Comparison of ENCODE assay signal across 13 mouse cellular contexts in the genomic region with DNA sequence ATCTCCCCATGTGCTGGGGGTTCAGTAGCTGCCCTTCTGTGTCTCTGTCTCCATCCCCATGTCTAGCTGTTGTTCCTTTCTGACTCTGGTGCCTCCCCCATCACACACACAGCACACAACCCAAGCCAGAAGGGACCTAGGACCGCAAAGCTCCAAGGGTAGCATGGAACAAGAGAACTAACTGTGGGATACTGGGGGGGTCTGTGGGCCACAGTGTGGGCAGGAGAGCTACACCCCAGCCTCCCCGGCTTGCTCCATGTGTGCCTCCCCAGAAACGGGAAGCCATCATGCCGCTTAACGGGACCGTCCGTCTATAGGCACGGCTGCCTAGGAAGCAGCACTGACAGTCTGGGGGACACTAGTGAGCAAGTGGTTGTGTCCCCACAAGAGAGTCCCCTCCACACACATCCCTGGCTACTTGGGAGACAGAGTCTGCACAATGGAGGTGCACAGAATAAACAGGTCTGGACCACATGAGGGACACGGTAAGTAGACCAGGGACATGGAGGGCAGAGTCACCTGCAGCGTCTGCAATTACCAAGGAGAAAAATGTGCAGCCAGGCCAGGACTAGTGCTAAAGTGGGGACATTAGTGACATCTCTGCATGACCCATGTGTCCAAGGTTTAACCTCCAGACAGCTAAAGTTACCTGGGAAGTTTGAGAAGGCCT. TPM values are rescaled to one million over a fixed set of nuclear protein-coding genes. Genes with fewer than 3 reads are reported as not detected.
DNase-seq lines count a peak whose midpoint lies in the region; ATAC-seq and TF ChIP-seq lines count a peak whose summit lies in the region.
"Had no signal": no experiment of that assay in that cellular context is flagged by ENCODE, and none has a peak within 500 bp of the region (broad histone marks: within the 10 kb centered on the region; RNA-seq: fewer than 3 reads in every experiment).

No protein-coding gene starts in this region.

- peak overlapping the region; percentile 85 for H3K27ac ChIP-seq in forebrain, postnatal 0 days (ENCODE audit: low read depth, low read length)
- H3K27ac ChIP-seq in midbrain, postnatal 0 days (ENCODE audit: low read depth, low read length) = peak overlapping the region; percentile 87
- no peak overlapping the region for H3K27ac ChIP-seq in lung, postnatal 0 days (ENCODE audit: low read length)
- H3K27ac ChIP-seq: liver, embryonic 13.5 days had no signal

- H3K36me3 ChIP-seq in forebrain, postnatal 0 days (ENCODE audit: insufficient read depth) = peaks cover 44% of the 10 kb centered on the region
- H3K36me3 ChIP-seq in midbrain, postnatal 0 days (ENCODE audit: insufficient read depth, low read length) = peaks cover 51% of the 10 kb centered on the region
- no peaks in the 10 kb centered on the region for H3K36me3 ChIP-seq in lung, postnatal 0 days (ENCODE audit: insufficient read depth, low read length)
- H3K36me3 ChIP-seq: liver, embryonic 13.5 days had no signal

- no peak for ATAC-seq in frontal cortex, adult (ENCODE audit: low TSS enrichment)
- ATAC-seq in forebrain, postnatal 0 days = no peak
- ATAC-seq in midbrain, postnatal 0 days (ENCODE audit: low FRiP score) = no peak
- no peak for ATAC-seq in lung, postnatal 0 days

- no peak for TF ChIP-seq CTCF in forebrain, postnatal 0 days (IDR thresholded peaks at IDR 0.05; ENCODE audit: low read depth)
- no peak for TF ChIP-seq CTCF in midbrain, postnatal 0 days (IDR thresholded peaks at IDR 0.05)
- no peak for TF ChIP-seq CTCF in lung, postnatal 0 days (IDR thresholded peaks at IDR 0.05)

- no peak for TF ChIP-seq EP300 in lung, postnatal 0 days (IDR thresholded peaks at IDR 0.05)

- H3K9me3 ChIP-seq in forebrain, postnatal 0 days (ENCODE audit: low read length) = no peaks in the 10 kb centered on the region
- H3K9me3 ChIP-seq in midbrain, postnatal 0 days (ENCODE audit: low read length) = no peaks in the 10 kb centered on the region
- no peaks in the 10 kb centered on the region for H3K9me3 ChIP-seq in lung, postnatal 0 days (ENCODE audit: low read length)
- H3K9me3 ChIP-seq: liver, embryonic 13.5 days had no signal

- WGBS in forebrain, postnatal 0 days = 69% methylated on average over 10 of the region's 10 CpGs
- WGBS in midbrain, postnatal 0 days = 81% methylated on average over 10 of the region's 10 CpGs
- 83% methylated on average over 10 of the region's 10 CpGs for WGBS in lung, postnatal 0 days

- peak; percentile 12 to 21 for DNase-seq in frontal cortex, postnatal 14 days (ENCODE audit: low spot score in 2 of 2)
- peak; percentile 13 for DNase-seq in right cerebral cortex, adult 18-20 months
- no peak for DNase-seq in right cerebral cortex, postnatal 14 days
- no peak for DNase-seq in forebrain, postnatal 0 days
- DNase-seq in midbrain, postnatal 0 days (ENCODE audit: low spot score) = no peak
- no peak for DNase-seq in thymus, postnatal 14 days
- DNase-seq in lung, postnatal 0 days (ENCODE audit: low spot score) = no peak
- DNase-seq: adrenal gland, adult 2 months; B cell, adult 2 months; liver, embryonic 13.5 days; thymus, postnatal 36 days had no signal

- no peak overlapping the region for H3K4me2 ChIP-seq in forebrain, postnatal 0 days (ENCODE audit: low read depth)
- H3K4me2 ChIP-seq in midbrain, postnatal 0 days (ENCODE audit: low read depth, low read length, poor library complexity, severe bottlenecking) = no peak overlapping the region
- no peak overlapping the region for H3K4me2 ChIP-seq in lung, postnatal 0 days (replicated peaks; ENCODE audit: low read depth, low read length)

- H3K9ac ChIP-seq in forebrain, postnatal 0 days = no peak overlapping the region
- peak overlapping the region; percentile 24; the same call in 1 of the 2 replicates for H3K9ac ChIP-seq in midbrain, postnatal 0 days (replicated peaks; ENCODE audit: low read length, poor library complexity, severe bottlenecking)
- H3K9ac ChIP-seq in lung, postnatal 0 days (replicated peaks; ENCODE audit: low read depth) = no peak overlapping the region

- H3K4me1 ChIP-seq in forebrain, postnatal 0 days (ENCODE audit: insufficient read depth) = peaks cover 18% of the 10 kb centered on the region
- H3K4me1 ChIP-seq in midbrain, postnatal 0 days (ENCODE audit: insufficient read depth, low read length) = peaks cover 17% of the 10 kb centered on the region; the same call in 1 of the 2 replicates
- peaks cover 5% of the 10 kb centered on the region for H3K4me1 ChIP-seq in lung, postnatal 0 days (ENCODE audit: insufficient read depth, low read depth, low read length)

- no peak overlapping the region for H3K4me3 ChIP-seq in forebrain, postnatal 0 days (ENCODE audit: low read depth, low read length)
- no peak overlapping the region for H3K4me3 ChIP-seq in midbrain, postnatal 0 days (ENCODE audit: low read depth, low read length)
- no peak overlapping the region for H3K4me3 ChIP-seq in lung, postnatal 0 days (ENCODE audit: low read depth, low read length)
- H3K4me3 ChIP-seq: liver, embryonic 13.5 days had no signal

- H3K27me3 ChIP-seq in forebrain, postnatal 0 days (ENCODE audit: insufficient read depth, low read length) = no peaks in the 10 kb centered on the region
- no peaks in the 10 kb centered on the region for H3K27me3 ChIP-seq in midbrain, postnatal 0 days (ENCODE audit: insufficient read depth, low read length)
- H3K27me3 ChIP-seq in lung, postnatal 0 days (replicated peaks; ENCODE audit: insufficient read depth, low read length) = peaks cover 34% of the 10 kb centered on the region

RNA-seq across cellular contexts. Expression of a gene that starts 1.5 kb away (rescaled TPM):
- total RNA-seq in forebrain, postnatal 0 days (2014; rRNA removed) = 4.4 and 20.3 TPM in 2 replicates
- polyA plus RNA-seq in forebrain, postnatal 0 days (2015; fragmentation: Nextera tagmentation; extraction: Ambion mirVana) = 1.6 and 2.2 TPM in 2 replicates
- 7.1 and 11.8 TPM in 2 replicates for total RNA-seq in midbrain, postnatal 0 days (2014; rRNA removed)
- polyA plus RNA-seq in midbrain, postnatal 0 days (2015; fragmentation: Nextera tagmentation; extraction: Ambion mirVana) = 2.1 and 3.7 TPM in 2 replicates
- not detected in 2 replicates for polyA plus RNA-seq in lung, postnatal 0 days (2015; fragmentation: Nextera tagmentation; extraction: Ambion mirVana)
- total RNA-seq: granulocyte monocyte progenitor cell, adult 5-6 weeks had no signal

RNA-seq across cellular contexts. Expression of a gene that starts 4.1 kb away (rescaled TPM):
- total RNA-seq in forebrain, postnatal 0 days (2014; rRNA removed) = 27.6 and 39.3 TPM in 2 replicates
- 28.6 and 31.7 TPM in 2 replicates for polyA plus RNA-seq in forebrain, postnatal 0 days (2015; fragmentation: Nextera tagmentation; extraction: Ambion mirVana)
- 25.5 and 38.5 TPM in 2 replicates for total RNA-seq in midbrain, postnatal 0 days (2014; rRNA removed)
- polyA plus RNA-seq in midbrain, postnatal 0 days (2015; fragmentation: Nextera tagmentation; extraction: Ambion mirVana) = 22.7 and 25.4 TPM in 2 replicates
- polyA plus RNA-seq in lung, postnatal 0 days (2015; fragmentation: Nextera tagmentation; extraction: Ambion mirVana) = 93.7 and 110 TPM in 2 replicates

RNA-seq across cellular contexts. Expression of a gene that starts 32.6 kb away (rescaled TPM):
- 212 and 238 TPM in 2 replicates for total RNA-seq in forebrain, postnatal 0 days (2014; rRNA removed)
- 168 and 171 TPM in 2 replicates for polyA plus RNA-seq in forebrain, postnatal 0 days (2015; fragmentation: Nextera tagmentation; extraction: Ambion mirVana)
- total RNA-seq in midbrain, postnatal 0 days (2014; rRNA removed) = 247 and 273 TPM in 2 replicates
- 150 and 154 TPM in 2 replicates for polyA plus RNA-seq in midbrain, postnatal 0 days (2015; fragmentation: Nextera tagmentation; extraction: Ambion mirVana)
- polyA plus RNA-seq in lung, postnatal 0 days (2015; fragmentation: Nextera tagmentation; extraction: Ambion mirVana) = 59.3 and 69.2 TPM in 2 replicates

RNA-seq across cellular contexts. Expression of a gene that starts 32.7 kb away (rescaled TPM):
- 21.1 and 22.0 TPM in 2 replicates for total RNA-seq in forebrain, postnatal 0 days (2014; rRNA removed)
- polyA plus RNA-seq in forebrain, postnatal 0 days (2015; fragmentation: Nextera tagmentation; extraction: Ambion mirVana) = 23.1 and 27.2 TPM in 2 replicates
- total RNA-seq in midbrain, postnatal 0 days (2014; rRNA removed) = 18.5 and 19.3 TPM in 2 replicates
- polyA plus RNA-seq in midbrain, postnatal 0 days (2015; fragmentation: Nextera tagmentation; extraction: Ambion mirVana) = 23.8 and 27.7 TPM in 2 replicates
- 11.4 and 12.0 TPM in 2 replicates for polyA plus RNA-seq in lung, postnatal 0 days (2015; fragmentation: Nextera tagmentation; extraction: Ambion mirVana)

RNA-seq across cellular contexts. Expression of a gene that starts 34.9 kb away (rescaled TPM):
- total RNA-seq in forebrain, postnatal 0 days (2014; rRNA removed) = 347 and 391 TPM in 2 replicates
- 19.5 and 22.2 TPM in 2 replicates for polyA plus RNA-seq in forebrain, postnatal 0 days (2015; fragmentation: Nextera tagmentation; extraction: Ambion mirVana)
- 589 and 657 TPM in 2 replicates for total RNA-seq in midbrain, postnatal 0 days (2014; rRNA removed)
- 24.2 and 26.9 TPM in 2 replicates for polyA plus RNA-seq in midbrain, postnatal 0 days (2015; fragmentation: Nextera tagmentation; extraction: Ambion mirVana)
- polyA plus RNA-seq in lung, postnatal 0 days (2015; fragmentation: Nextera tagmentation; extraction: Ambion mirVana) = 0.51 and 0.76 TPM in 2 replicates
- total RNA-seq: granulocyte monocyte progenitor cell, adult 5-6 weeks had no signal
- polyA plus RNA-seq: liver, embryonic 13.5 days had no signal

Comparison
In these comparisons a context has a peak if more than half of its experiments do, and no peak if none do; other contexts are left out.
1. DNase-seq: peak in frontal cortex, postnatal 14 days (2 of 2) and right cerebral cortex, adult 18-20 months (single experiment); none in right cerebral cortex, postnatal 14 days (single experiment), forebrain, postnatal 0 days (single experiment), midbrain, postnatal 0 days (single experiment), thymus, postnatal 14 days (single experiment) and lung, postnatal 0 days (single experiment).